Mouse (Mus musculus) heart, embryonic 12.5 days (tissue): Measurements from ENCODE around the gene Zfp831. TPM values are rescaled to one million over a fixed set of nuclear protein-coding genes. Genes with fewer than 3 reads are reported as not detected.

ENCODE experiments used
- ATAC-seq: fragments of 200-750 bp; cut with Nextera tagmentation; 2 replicates; pipeline ENCODE4 v1.8.0; 2017; ENCODE audit warnings: moderate TSS enrichment, moderate library complexity; ENCODE audit not compliant: insufficient number of reproducible peaks, low FRiP score
- H3K27ac ChIP-seq: fragments of 300-500 bp; sonication (generic); 2 replicates; pipeline ENCODE4 v1.5.1; 2016; ENCODE audit warnings: mild to moderate bottlenecking, moderate library complexity; ENCODE audit not compliant: poor library complexity, severe bottlenecking
- H3K27me3 ChIP-seq: fragments of 300-500 bp; sonication (generic); replicated peaks from 2 replicates; pipeline ENCODE4 v1.6.1; 2016; ENCODE audit warnings: mild to moderate bottlenecking, moderate library complexity
- H3K36me3 ChIP-seq: fragments of 300-500 bp; sonication (generic); 2 replicates; pipeline ENCODE4 v1.6.1; 2016; ENCODE audit warnings: mild to moderate bottlenecking, moderate library complexity
- H3K4me1 ChIP-seq: fragments of 300-500 bp; sonication (generic); replicated peaks from 2 replicates; pipeline ENCODE4 v1.6.1; 2016; ENCODE audit warnings: mild to moderate bottlenecking
- H3K4me2 ChIP-seq: fragments of 300-500 bp; sonication (generic); 2 replicates; pipeline ENCODE4 v1.6.1; 2016; ENCODE audit warnings: mild to moderate bottlenecking, moderate library complexity
- H3K4me3 ChIP-seq: fragments of 300-500 bp; sonication (generic); 2 replicates; pipeline ENCODE4 v1.5.1; 2016; ENCODE audit warnings: mild to moderate bottlenecking
- H3K9ac ChIP-seq: fragments of 300-500 bp; sonication (generic); 2 replicates; pipeline ENCODE4 v1.6.1; 2016; ENCODE audit warnings: mild to moderate bottlenecking, moderate library complexity
- H3K9me3 ChIP-seq: fragments of 300-500 bp; sonication (generic); replicated peaks from 2 replicates; pipeline ENCODE4 v1.6.1; 2016; ENCODE audit warnings: mild to moderate bottlenecking, moderate library complexity
- WGBS: fragments of 180-500 bp; shearing (Covaris S2); methylation state at CpG from one replicate; pipeline ENCODE4 v1.1.7; 2016; 5-methylcytosine and 5-hydroxymethylcytosine counted together
- polyA plus RNA-seq: library from polyadenylated mRNA; unstranded; fragments of >200 nt; fragmentation: Nextera tagmentation; extraction: Ambion mirVana; gene quantifications from 2 replicates; pipeline ENCODE4 v1.2.1, GENCODE M21; 2016

The Zfp831 gene
- polyA plus RNA-seq = not detected in 2 replicates

DNA sequence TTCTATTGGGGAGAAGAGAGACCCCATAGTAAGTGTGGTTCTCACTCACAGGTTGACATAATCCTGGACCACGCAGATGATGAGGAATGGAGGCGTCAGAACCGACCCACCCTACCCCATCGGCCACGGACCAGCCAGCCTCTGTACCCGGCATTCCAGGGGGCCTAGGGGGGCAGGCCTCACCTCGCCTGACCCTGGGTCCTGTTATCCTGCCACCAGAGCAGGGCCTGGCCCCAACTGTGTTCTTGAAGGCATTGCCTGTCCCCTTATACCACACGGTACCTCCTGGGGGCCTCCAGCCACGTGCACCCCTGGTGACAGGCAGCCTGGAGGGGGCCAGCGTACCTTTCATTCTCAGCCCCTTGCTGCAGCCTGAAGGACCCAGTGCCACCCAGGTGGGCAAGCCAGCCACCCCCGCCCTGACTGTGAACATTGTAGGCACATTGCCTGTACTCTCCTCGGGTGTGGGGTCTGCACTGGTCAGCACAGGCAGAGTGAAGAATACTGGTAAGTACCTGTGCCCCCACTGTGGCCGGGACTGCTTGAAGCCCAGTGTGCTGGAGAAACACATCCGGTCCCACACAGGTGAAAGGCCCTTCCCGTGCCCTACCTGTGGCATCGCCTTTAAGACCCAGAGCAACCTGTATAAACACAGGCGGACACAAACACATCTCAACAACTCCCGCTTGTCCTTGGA lies at the start of gene Zfp831:
Gene Zfp831, plus strand, starts transcription at position 87 of the 697 bp plus-strand sequence.
- Histone ChIP-seq H3K27me3 (peaks cover 13% of the 10 kb centered on the region; the same call in 1 of the 2 replicates), H3K9ac (no peak within 1 kb of the TSS), H3K27ac (no peak within 1 kb of the TSS), H3K36me3 (no peaks in the 10 kb centered on the region), H3K4me3 (no peak within 1 kb of the TSS), H3K4me2 (no peak within 1 kb of the TSS), H3K9me3 (no peaks in the 10 kb centered on the region), H3K4me1 (no peaks in the 10 kb centered on the region)
- no peak for ATAC-seq
- WGBS = 77% methylated on average over 18 of the region's 18 CpGs

DNA sequence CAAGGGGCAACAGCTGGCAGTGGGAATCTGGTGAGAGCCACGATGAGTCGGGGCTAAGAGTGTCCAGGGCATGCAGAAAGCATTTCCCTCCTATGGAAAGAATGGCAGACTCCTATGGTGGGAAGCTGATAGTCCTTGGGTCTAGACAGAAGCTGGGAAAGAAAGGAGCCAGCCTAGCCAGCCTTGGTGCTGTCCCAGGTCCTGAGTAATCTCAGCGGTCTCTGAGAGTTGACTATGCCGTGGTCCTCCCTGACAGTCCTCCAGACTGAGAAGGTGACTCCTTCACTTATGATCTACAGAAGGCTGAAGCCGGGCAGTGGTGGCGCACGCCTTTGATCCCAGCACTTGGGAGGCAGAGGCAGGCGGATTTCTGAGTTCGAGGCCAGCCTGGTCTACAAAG lies 48.4 kb upstream of the Zfp831 start:
- H3K4me2 ChIP-seq = no peak overlapping the region
- 62% methylated on average over 9 of the region's 9 CpGs for WGBS

DNA sequence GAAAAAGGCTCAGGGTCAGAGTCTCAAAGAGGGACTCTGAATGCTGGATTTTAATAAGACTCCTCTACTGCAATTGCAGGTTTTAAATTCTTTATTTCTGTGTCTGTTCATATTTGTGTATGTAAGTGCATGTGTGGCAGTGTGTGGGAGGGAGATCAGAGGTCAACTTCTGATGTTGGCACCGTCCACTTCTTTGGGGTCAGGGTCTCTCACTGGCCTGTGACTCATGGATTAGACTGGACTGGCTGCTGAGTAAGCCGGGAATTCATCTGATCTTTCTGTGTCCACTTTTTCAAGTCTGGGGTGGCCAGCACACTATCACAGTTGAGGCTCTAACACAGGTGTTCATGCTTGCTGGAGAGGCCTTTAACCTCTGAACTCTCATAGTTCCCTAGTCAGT lies 47.7 kb upstream of the Zfp831 start:
- no peak overlapping the region for H3K4me3 ChIP-seq
- no peaks in the 10 kb centered on the region for H3K27me3 ChIP-seq
- WGBS = 74% methylated on average over 2 of the region's 2 CpGs
- no peaks in the 10 kb centered on the region for H3K9me3 ChIP-seq
- peaks cover 15% of the 10 kb centered on the region for H3K4me1 ChIP-seq
- no peak overlapping the region for H3K27ac ChIP-seq
- H3K36me3 ChIP-seq = no peaks in the 10 kb centered on the region
- H3K4me2 ChIP-seq = no peak overlapping the region
- no peak overlapping the region for H3K9ac ChIP-seq
- no peak for ATAC-seq

More for the DNA sequence above, 48.4 kb upstream of the Zfp831 start:
- Histone ChIP-seq H3K4me1 (peaks cover 11% of the 10 kb centered on the region), H3K27ac (no peak overlapping the region), H3K9ac (no peak overlapping the region), H3K9me3 (no peaks in the 10 kb centered on the region), H3K36me3 (no peaks in the 10 kb centered on the region), H3K27me3 (no peaks in the 10 kb centered on the region), H3K4me3 (no peak overlapping the region)
- no peak for ATAC-seq

DNA sequence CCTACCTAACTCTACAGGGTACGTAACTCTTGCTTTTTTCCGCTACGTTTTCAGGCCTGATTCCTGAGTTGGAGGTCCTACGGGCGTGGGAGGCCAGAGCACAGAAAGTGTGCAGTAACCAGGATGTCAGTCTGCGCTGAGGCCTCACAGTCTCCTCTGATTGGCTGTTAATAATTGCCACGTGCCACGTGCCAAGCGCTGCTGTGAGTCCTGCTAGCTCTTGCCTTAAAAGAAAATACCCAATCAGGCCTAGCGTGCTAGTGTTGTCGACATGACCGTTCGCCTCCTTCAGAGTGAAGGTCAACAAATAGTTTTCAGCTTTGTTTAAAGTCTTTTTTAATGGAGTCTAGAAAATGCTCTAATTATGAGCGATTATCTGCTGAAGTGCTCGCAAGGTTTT lies 46.9 kb upstream of the Zfp831 start:
- ATAC-seq = no peak
- H3K9me3 ChIP-seq = no peaks in the 10 kb centered on the region
- WGBS = 83% methylated on average over 15 of the region's 15 CpGs
- H3K4me2 ChIP-seq = no peak overlapping the region
- no peak overlapping the region for H3K27ac ChIP-seq
- H3K9ac ChIP-seq = no peak overlapping the region
- no peaks in the 10 kb centered on the region for H3K27me3 ChIP-seq
- H3K4me1 ChIP-seq = peaks cover 15% of the 10 kb centered on the region
- no peaks in the 10 kb centered on the region for H3K36me3 ChIP-seq
- H3K4me3 ChIP-seq = no peak overlapping the region

DNA sequence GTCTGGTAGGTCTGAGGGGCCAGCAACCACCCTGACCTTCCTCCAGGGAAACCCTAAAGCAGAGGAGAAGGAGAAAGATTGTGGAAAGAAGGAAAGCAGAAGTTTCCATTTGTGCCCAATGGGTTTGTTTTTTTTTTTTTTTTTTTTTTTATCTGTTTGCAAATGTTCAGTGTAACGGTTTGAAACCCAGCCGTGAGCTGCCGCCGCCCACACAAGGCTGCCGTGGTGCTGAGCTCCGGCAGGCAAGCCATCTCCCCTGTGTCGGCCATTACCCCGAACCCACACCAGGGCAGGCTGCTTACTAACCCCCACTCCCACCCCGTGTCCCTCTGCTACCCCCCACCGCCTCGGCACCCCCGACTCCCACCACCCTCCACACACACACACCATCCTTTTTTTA lies 44.9 kb upstream of the Zfp831 start:
- H3K27me3 ChIP-seq = no peaks in the 10 kb centered on the region
- H3K9me3 ChIP-seq = no peaks in the 10 kb centered on the region
- H3K9ac ChIP-seq = no peak overlapping the region
- H3K36me3 ChIP-seq = no peaks in the 10 kb centered on the region
- peaks cover 28% of the 10 kb centered on the region for H3K4me1 ChIP-seq
- H3K4me2 ChIP-seq = no peak overlapping the region
- no peak overlapping the region for H3K4me3 ChIP-seq
- 65% methylated on average over 12 of the region's 12 CpGs for WGBS
- no peak for ATAC-seq
- no peak overlapping the region for H3K27ac ChIP-seq

DNA sequence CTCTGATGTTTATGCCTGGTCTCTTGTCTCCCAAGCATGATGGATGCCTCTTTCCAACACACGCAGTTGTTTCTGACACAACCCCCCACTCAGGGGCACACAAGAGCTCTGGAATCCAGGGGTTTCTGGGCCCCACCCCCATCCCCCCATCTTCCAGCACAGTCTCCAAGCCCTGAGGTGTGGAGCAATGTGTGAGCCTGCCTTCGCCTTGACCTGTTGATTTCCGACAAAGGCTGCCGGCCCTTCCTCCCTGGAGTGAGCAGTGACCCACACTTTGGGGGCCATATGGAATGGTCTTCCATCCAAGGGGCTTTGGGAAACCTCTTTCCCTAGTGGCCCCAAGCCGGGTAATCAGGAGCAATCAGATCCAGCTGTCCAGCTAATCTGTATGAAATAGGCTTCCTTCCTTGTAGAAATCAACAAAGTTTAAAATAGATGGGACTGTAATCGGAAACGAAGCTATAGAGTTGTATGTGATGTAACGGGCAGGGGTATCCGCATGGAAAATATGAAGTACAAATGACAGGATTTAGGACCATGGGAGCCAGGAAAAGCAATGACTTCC lies 44.2 kb upstream of the Zfp831 start:
- Histone ChIP-seq H3K36me3 (no peaks in the 10 kb centered on the region), H3K9me3 (no peaks in the 10 kb centered on the region), H3K9ac (no peak overlapping the region), H3K4me1 (peaks cover 28% of the 10 kb centered on the region), H3K27me3 (no peaks in the 10 kb centered on the region), H3K4me2 (no peak overlapping the region), H3K4me3 (no peak overlapping the region), H3K27ac (no peak overlapping the region)
- ATAC-seq = no peak
- 71% methylated on average over 9 of the region's 9 CpGs for WGBS

DNA sequence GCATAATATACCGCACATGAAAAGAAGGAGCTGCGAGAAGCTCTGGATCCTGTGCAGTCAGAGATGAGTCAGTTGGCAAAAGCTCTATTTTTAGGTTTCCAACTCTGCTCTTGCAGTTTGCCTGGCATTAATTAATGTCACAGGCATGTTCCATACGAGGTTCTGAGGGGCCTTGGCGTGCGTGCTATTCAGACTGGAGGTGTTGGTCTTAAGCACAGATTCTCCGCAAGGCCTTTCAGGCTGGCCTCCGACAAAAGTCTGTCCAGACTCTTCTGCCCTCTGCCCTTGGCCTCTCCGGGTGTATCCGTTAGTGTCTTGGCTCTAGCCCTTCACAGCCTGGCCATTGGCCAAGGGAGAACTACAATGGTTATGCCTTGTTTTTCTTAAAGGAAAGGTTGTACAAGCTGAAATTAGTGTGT lies 43.5 kb upstream of the Zfp831 start:
- H3K9ac ChIP-seq = no peak overlapping the region
- no peaks in the 10 kb centered on the region for H3K36me3 ChIP-seq
- H3K4me1 ChIP-seq = peaks cover 28% of the 10 kb centered on the region
- no peaks in the 10 kb centered on the region for H3K9me3 ChIP-seq
- H3K27me3 ChIP-seq = no peaks in the 10 kb centered on the region
- no peak overlapping the region for H3K4me3 ChIP-seq
- ATAC-seq = peak; percentile 61
- 62% methylated on average over 9 of the region's 9 CpGs for WGBS
- no peak overlapping the region for H3K4me2 ChIP-seq
- no peak overlapping the region for H3K27ac ChIP-seq

DNA sequence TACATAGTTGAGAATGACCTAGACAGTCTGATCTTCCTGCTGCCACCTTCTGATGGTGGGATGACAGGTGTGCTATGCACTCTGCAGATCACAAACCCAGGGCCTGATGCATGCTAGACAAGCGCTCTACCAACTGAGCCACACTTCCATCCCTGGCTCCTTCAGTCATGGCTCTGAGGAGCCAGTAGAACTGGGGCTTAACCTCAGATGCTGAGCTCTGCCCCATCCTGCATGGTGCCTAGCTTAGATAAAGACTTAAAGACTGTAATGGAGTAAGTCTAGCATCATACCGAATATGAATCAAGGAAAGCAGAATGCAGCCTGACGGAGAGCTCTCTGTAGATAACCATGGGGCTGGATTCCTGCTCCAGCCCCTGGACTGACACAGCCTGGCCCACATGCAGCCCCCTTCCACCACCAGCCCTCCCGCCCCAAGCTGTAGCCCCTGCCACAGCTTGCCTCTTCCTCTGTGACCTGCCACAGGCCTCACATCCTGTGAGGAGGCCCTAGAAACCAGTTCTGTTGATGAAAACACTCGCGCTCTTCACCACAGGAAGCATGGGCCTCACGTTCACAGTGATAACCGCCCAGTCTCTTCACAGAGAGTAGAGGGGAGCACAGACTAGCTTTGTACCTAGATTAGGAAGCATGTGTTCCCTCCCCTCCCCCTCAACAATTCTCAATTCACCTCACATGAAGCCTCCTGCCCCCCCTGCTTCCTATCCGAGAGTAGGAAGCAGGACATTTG lies 41.2 kb upstream of the Zfp831 start:
- Histone ChIP-seq H3K36me3 (no peaks in the 10 kb centered on the region), H3K27me3 (no peaks in the 10 kb centered on the region), H3K9ac (no peak overlapping the region), H3K27ac (peak overlapping the region; percentile 68), H3K4me2 (no peak overlapping the region), H3K4me1 (peaks cover 28% of the 10 kb centered on the region), H3K9me3 (no peaks in the 10 kb centered on the region), H3K4me3 (no peak overlapping the region)
- ATAC-seq = peak; percentile 79
- 32% methylated on average over 9 of the region's 9 CpGs for WGBS

DNA sequence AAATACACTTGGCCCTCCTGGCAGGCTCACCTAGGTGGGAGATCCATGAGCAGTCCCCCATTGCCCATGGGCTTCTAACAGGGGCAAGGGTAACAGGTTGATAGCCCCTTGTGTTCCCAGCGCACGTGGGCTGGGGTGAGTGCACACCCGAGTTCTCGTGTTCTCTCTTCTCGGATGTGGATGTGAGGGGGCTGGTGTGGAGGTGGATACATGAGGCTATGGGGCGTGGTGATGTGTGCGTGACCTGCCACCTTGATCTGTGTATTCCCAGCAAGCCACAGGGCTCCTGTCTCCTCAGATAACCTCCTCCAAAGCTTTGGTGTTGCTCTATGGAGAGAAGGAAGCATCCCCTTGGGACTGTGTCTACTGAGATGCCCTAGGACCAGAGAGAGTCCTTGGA lies 40.0 kb upstream of the Zfp831 start:
- Histone ChIP-seq H3K4me1 (peaks cover 28% of the 10 kb centered on the region), H3K9ac (no peak overlapping the region), H3K27me3 (no peaks in the 10 kb centered on the region), H3K4me2 (no peak overlapping the region), H3K27ac (no peak overlapping the region), H3K36me3 (no peaks in the 10 kb centered on the region), H3K4me3 (no peak overlapping the region), H3K9me3 (no peaks in the 10 kb centered on the region)
- ATAC-seq = no peak
- 88% methylated on average over 7 of the region's 7 CpGs for WGBS

DNA sequence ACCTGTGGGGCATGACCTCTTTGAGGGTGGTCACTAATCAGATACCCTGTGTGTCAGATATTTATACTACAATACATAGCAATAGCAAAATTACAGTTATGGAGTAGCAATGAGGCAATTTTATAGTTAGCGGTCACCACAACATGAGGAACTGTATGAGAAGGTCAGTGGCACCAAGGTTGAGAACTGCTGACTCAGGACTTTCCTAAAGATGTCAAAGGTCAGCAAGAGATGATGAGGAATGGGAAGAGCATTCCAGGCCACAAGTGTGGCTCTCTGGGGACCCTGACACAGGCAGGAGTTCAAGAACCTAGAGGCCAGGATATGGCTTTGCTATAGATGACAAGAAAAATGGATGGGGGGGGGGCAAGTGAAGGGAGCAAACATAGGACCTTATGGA lies 38.3 kb upstream of the Zfp831 start:
- no peaks in the 10 kb centered on the region for H3K27me3 ChIP-seq
- peaks cover 16% of the 10 kb centered on the region for H3K4me1 ChIP-seq
- H3K9me3 ChIP-seq = no peaks in the 10 kb centered on the region
- 97% methylated on average over 1 of the region's 1 CpGs for WGBS
- H3K36me3 ChIP-seq = no peaks in the 10 kb centered on the region
- ATAC-seq = no peak
- no peak overlapping the region for H3K9ac ChIP-seq
- H3K4me2 ChIP-seq = no peak overlapping the region
- no peak overlapping the region for H3K27ac ChIP-seq
- no peak overlapping the region for H3K4me3 ChIP-seq

DNA sequence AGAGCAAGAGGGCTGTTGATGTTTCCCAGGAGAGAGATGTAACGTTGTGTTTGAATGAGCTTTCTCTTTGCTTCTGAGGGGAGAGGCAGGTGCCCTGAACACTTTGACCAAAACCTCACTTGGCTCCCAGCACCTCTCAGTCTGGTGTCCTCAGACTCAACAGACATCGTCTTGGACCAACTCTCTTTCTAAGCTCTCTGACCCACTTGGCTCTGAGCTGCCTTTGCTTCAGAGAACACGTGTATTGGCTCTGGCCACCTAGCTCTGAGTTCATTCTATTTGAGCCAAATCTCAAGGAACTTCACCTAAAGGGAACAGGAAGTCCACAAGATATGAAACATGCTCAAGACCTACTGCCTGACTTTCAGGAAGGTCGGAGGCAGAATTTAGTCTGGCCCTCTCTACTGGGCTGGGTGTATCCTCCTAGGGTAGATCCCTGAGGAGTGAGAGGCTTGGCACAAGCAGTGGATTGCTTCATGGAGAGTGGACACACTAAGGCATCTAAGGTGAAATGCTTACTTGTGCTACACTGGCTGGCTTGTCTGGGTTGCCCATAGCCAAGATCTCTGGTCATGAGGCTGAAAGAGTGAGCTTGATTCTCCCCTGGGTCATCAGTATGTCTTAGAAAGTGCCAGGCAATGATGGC lies 37.8 kb upstream of the Zfp831 start:
- Histone ChIP-seq H3K4me2 (no peak overlapping the region), H3K27ac (no peak overlapping the region), H3K36me3 (no peaks in the 10 kb centered on the region), H3K4me3 (no peak overlapping the region), H3K9ac (no peak overlapping the region), H3K4me1 (peaks cover 13% of the 10 kb centered on the region), H3K27me3 (no peaks in the 10 kb centered on the region), H3K9me3 (no peaks in the 10 kb centered on the region)
- ATAC-seq = no peak
- 74% methylated on average over 4 of the region's 4 CpGs for WGBS
